19 mouse cellular contexts compared by ENCODE assay signal in genomic region chr2:110929126-110929525, GRCm38 (mm10). TPM values are rescaled to one million over a fixed set of nuclear protein-coding genes. Genes with fewer than 3 reads are reported as not detected.
A peak's percentile ranks its signal among the peaks of the same experiment; 100 is the strongest.
DNase-seq lines count a peak whose midpoint lies in the region; ATAC-seq lines count a peak whose summit lies in the region.
"Had no signal": no experiment of that assay in that cellular context is flagged by ENCODE, and none has a peak within 500 bp of the region (broad histone marks: within the 10 kb centered on the region; RNA-seq: fewer than 3 reads in every experiment).

No protein-coding gene starts in this region.

- H3K4me3 ChIP-seq in forebrain, embryonic 13.5 days: no peak overlapping the region
- no peak overlapping the region for H3K4me3 ChIP-seq in forebrain, embryonic 11.5 days (ENCODE audit: low read depth, low read length)
- H3K4me3 ChIP-seq: heart, embryonic 13.5 days; hindbrain, embryonic 15.5 days; lung, embryonic 15.5 days had no signal

- no peak overlapping the region for H3K4me2 ChIP-seq in forebrain, embryonic 13.5 days
- no peak overlapping the region for H3K4me2 ChIP-seq in forebrain, embryonic 11.5 days (ENCODE audit: low read depth, low read length, severe bottlenecking)
- H3K4me2 ChIP-seq: heart, embryonic 13.5 days; hindbrain, embryonic 15.5 days; lung, embryonic 15.5 days had no signal

- H3K27me3 ChIP-seq in forebrain, embryonic 13.5 days: no peaks in the 10 kb centered on the region
- H3K27me3 ChIP-seq in forebrain, embryonic 11.5 days (ENCODE audit: control insufficient read depth, insufficient read depth, low read length): no peaks in the 10 kb centered on the region
- H3K27me3 ChIP-seq: heart, embryonic 13.5 days; hindbrain, embryonic 15.5 days; lung, embryonic 15.5 days had no signal

- ATAC-seq in forebrain, embryonic 13.5 days: peak; percentile 33
- no peak for ATAC-seq in forebrain, embryonic 11.5 days (replicated peaks; ENCODE audit: low FRiP score)

- no peak overlapping the region for H3K27ac ChIP-seq in forebrain, embryonic 13.5 days
- H3K27ac ChIP-seq in forebrain, embryonic 11.5 days (ENCODE audit: low read depth, low read length): no peak overlapping the region
- H3K27ac ChIP-seq: heart, embryonic 13.5 days; hindbrain, embryonic 15.5 days; lung, embryonic 15.5 days; stomach, postnatal 0 days had no signal

- H3K36me3 ChIP-seq in forebrain, embryonic 13.5 days (ENCODE audit: poor library complexity, severe bottlenecking): no peaks in the 10 kb centered on the region
- H3K36me3 ChIP-seq in forebrain, embryonic 11.5 days (ENCODE audit: control insufficient read depth, insufficient read depth, low read length): no peaks in the 10 kb centered on the region
- H3K36me3 ChIP-seq: heart, embryonic 13.5 days; hindbrain, embryonic 15.5 days; lung, embryonic 15.5 days had no signal

- no peaks in the 10 kb centered on the region for H3K9me3 ChIP-seq in forebrain, embryonic 13.5 days (replicated peaks)
- H3K9me3 ChIP-seq in forebrain, embryonic 11.5 days (ENCODE audit: control insufficient read depth, low read length): no peaks in the 10 kb centered on the region
- H3K9me3 ChIP-seq: heart, embryonic 13.5 days; hindbrain, embryonic 15.5 days; lung, embryonic 15.5 days had no signal

- H3K9ac ChIP-seq in forebrain, embryonic 13.5 days: no peak overlapping the region
- H3K9ac ChIP-seq in forebrain, embryonic 11.5 days (ENCODE audit: low read length): no peak overlapping the region
- H3K9ac ChIP-seq: heart, embryonic 13.5 days; hindbrain, embryonic 15.5 days; lung, embryonic 15.5 days had no signal

- DNase-seq in forebrain, embryonic 11.5 days (ENCODE audit: low spot score): no peak
- DNase-seq in layer of hippocampus, adult 11-12 months (ENCODE audit: low spot score): peak; percentile 22
- DNase-seq in layer of hippocampus, postnatal 25 days (ENCODE audit: extremely low spot score in 1 of 2, low spot score in 1 of 2): no peak
- peak; percentile 95 for DNase-seq in brain, adult 2 months (ENCODE audit: low read depth, low spot score)
- DNase-seq in cerebellum, postnatal 10 days: peak; percentile 75 to 82
- no peak for DNase-seq in ovary, adult 18-20 months (ENCODE audit: low spot score)
- DNase-seq in layer of hippocampus, postnatal 10 days (ENCODE audit: low spot score in 2 of 2): no peak
- DNase-seq: adrenal gland, adult 2 months; kidney, adult 9 months; thymus, postnatal 36 days had no signal

- H3K4me1 ChIP-seq in forebrain, embryonic 13.5 days: no peaks in the 10 kb centered on the region
- H3K4me1 ChIP-seq in forebrain, embryonic 11.5 days (replicated peaks; ENCODE audit: control insufficient read depth, insufficient read depth, low read length): no peaks in the 10 kb centered on the region
- H3K4me1 ChIP-seq: heart, embryonic 13.5 days; hindbrain, embryonic 15.5 days; lung, embryonic 15.5 days had no signal

RNA-seq across cellular contexts. Expression of gene Ano3, which starts 21.6 kb away (rescaled TPM):
- polyA plus RNA-seq in forebrain, embryonic 13.5 days (2015; fragmentation: Nextera tagmentation; extraction: Ambion mirVana): 0.61 and 1.2 TPM in 2 replicates
- 0.88 and 1.3 TPM in 2 replicates for polyA plus RNA-seq in forebrain, embryonic 11.5 days (2014; fragmentation: Nextera tagmentation; extraction: Ambion mirVana)
- total RNA-seq in layer of hippocampus, postnatal 25 days (2021): 10 to 100 TPM; 60.7 to 65.6 TPM
- total RNA-seq in layer of hippocampus, postnatal 10 days (2021): 10 to 100 TPM; 15.2 to 16.3 TPM
- total RNA-seq: liver, adult 2 months; megakaryocyte, adult 5-6 weeks had no signal
- polyA plus RNA-seq: large intestine, adult 2 months; liver, adult 2 months; spleen, adult 2 months had no signal

Comparison
In these comparisons a context has a peak if more than half of its experiments do, and no peak if none do; other contexts are left out.
1. DNase-seq: peak in layer of hippocampus, adult 11-12 months (single experiment), brain, adult 2 months (single experiment) and cerebellum, postnatal 10 days (2 of 2); none in forebrain, embryonic 11.5 days (single experiment), layer of hippocampus, postnatal 25 days (0 of 2), ovary, adult 18-20 months (single experiment) and layer of hippocampus, postnatal 10 days (0 of 2).